Mouse (Mus musculus) urinary bladder, postnatal 4 days (tissue): ENCODE measurements around the gene Mcidas.

Source experiments
- DNase-seq, 2 experiments: peaks; one replicate each; pipeline ENCODE4 v3.0.0; 2021 to 2022; ENCODE audit warnings: low spot score in 2 of 2

The Mcidas gene

GRCm38 (mm10) chr13:112993531-112994152, at the start of gene Mcidas:
Gene Mcidas (plus strand): TSS chr13:112993845.
- DNase-seq = no peak

DNA sequence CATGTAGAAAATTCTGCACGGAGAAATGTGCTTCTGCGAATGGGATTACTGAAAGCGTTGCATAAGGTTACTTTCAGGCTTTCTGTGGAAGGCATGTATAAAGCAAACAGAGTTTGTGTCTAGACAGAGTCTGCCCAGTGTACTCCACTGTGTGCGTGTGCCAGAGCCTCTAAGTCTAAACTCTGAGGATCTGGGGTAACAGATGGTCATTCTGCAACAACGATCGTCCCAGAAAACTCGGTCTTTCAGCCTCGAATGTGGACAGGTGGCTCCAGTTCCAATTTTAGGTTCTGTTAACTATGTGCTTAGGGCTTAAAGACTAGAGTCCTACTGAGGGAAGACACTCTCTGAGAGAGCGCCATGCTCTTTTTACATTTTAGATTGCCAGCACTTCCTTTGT, 48.3 kb upstream of the Mcidas start:
- DNase-seq = no peak

GRCm38 (mm10) chr13:112945900-112946299, 47.7 kb upstream of the Mcidas start:
- no peak for DNase-seq

DNA sequence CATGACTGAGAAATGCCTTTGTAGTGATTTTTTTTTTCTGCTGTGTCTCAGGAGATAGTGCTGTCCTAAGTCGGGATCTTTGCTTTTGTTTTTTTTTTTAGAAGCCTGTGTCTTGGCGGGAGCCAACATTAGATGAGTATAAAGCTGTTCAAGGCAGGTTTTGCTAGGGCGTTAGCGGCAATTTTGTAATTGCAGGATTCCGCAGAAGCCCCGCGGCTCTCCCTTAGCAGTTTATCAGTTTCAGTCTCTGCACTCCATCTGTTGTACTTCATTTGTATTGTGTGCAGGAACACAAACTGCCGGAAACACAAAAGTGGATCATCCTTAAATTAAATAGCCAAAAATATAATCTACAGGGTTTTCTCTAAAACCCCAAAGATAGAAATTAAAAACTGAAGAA, 39.6 kb upstream of the Mcidas start:
- no peak for DNase-seq

DNA sequence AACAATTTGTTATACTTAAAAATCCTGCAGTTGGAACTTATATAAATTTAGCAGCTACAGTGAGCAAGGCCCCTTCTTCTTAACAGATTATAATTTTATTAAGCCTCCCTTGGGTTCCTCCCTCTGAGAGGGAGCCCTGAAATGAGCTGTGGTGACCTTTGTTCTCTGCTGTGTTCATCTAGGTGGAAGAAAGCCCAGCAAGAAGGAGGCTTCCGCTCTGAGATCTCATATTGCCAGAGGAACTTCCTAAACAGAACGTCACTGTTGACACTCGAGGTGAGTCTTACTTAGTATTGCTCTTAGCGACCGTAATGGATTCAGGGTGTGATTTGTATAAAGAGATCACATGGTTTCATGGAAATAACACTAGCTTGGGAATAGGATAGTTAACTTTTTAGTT, 30.6 kb upstream of the Mcidas start:
- no peak for DNase-seq

- DNase-seq = no peak
Measured at GRCm38 (mm10) chr13:112964421-112964820, 29.2 kb upstream of the Mcidas start.

DNA sequence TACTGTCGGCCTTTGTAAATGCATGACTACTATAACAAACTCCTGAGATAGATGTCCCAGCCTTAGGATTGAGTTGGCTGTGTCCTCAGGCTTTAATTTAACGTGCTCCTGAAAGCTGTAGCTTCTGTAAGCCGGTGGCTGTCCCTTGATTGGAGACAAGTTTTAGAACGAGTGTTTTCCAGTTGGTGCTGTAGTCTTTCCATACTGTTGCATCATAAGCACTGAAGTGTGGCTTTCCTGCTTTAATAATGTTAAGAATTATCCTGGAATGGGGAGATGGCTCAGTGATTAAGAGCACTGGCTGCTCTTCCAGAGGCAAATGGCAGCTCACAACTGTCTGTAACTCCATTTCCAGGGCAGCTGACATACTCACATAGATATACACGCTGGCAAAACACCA, 26.4 kb upstream of the Mcidas start:
- no peak for DNase-seq

GRCm38 (mm10) chr13:112976720-112977119, 16.9 kb upstream of the Mcidas start:
- DNase-seq = no peak

DNA sequence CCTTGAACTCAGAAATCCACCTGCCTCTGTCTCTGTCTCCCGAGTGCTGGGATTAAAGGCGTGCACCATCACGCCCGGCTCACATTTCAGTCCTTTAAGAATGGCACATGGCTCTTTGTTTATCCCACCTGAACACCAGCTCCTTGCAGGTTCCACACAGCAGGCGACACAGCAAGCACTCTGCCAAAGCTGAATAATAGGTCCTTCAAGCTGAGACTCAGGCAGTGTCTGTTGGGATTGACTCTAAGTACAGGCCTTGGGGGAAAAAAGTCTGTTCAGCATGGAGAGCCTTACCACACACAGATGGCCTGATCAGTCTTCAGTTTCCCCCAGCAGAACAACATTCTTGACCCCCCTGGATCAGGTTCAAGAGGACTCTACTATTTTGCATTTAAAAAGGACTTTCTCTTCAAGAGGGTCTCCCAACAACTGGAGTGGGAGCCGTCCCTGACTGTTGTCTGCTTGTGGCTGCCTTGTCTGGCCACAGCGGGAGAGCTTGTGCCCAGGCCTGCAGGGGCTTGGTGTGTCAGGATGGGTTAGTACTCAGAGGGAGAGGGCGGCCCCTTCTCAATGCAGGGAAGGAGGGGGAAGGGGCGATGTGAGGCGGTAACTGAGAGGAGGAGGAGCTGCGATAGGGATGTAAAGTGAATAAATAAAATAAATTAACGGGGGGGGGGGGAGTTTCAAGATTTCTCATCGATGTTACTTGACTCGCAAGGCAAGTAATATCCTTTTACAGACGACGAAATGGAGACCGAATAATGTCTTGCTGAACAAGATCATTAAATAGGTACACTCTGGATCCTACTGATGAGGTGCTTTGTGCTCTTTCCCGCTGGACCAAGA, 7.8 kb upstream of the Mcidas start:
- no peak for DNase-seq

DNA sequence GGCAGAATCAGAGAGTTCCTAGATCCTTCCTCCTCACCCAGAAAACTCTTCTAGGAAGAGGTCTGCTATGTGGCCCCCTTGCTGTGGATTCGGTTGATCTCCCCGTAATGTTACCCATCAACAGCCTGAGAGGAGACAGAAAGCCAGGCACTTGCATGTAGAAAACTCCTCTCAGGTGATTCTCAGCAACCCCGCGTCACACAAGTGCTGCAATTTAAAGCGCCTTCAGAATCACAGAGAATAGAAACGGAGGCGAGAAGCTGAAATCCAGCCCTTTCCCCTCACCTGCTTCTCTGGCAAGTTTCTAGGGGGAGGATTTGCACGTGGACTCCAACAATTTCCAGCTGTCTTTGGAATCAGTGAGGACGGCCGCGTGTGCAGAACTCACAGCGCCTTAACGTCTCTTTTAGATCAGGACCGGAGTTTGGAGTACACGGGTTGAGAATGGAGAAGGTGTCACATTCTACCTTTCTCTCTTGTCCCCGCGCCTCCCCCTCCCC, 7.1 kb upstream of the Mcidas start:
- no peak for DNase-seq

DNA sequence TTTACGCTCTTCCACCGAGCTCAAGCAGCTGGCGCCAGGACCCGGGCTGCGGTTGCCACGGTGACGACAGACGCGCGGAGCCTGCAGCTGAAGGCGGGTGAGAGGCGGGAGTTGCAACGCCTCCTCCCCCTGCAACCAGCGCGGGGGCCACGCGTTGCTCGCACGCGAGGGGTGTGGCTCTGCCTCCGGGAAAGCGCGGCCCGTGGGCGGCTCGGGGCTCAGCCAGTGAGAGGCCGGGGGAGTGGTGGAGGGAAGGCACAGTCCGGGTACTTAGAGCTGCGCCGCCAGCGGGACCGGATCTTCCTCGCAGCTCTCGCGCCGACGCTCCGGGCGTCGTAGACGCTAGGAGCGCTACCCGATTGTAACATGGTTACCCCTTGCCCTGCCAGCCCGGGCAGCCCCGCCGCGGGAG, 6.1 kb upstream of the Mcidas start, which contains the start of gene Ccno:
Gene Ccno, plus strand, starts transcription at position 271 of the 412 bp plus-strand sequence.
- peak; percentile 94 to 95 for DNase-seq

GRCm38 (mm10) chr13:112987991-112988390, 5.7 kb upstream of the Mcidas start:
- DNase-seq = no peak

DNA sequence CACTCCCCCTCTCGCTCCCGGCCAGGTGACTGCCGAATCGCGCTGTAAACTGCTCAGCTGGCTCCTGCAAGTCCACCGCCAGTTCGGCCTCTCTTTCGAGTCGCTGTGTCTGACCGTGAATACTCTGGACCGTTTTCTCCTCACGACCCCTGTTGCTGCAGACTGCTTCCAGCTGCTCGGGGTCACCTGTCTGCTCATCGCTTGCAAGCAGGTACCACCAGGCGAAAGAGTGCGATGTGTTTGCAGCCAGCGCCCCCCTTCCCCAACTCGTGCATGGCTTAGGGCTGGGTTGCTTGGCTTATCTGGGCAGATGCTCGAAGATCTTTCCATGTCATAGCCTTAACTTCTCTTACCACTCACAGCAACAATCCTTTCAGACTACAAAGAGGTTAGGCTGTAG, 4.8 kb upstream of the Mcidas start:
- DNase-seq = no peak

- no peak for DNase-seq
Measured at GRCm38 (mm10) chr13:112989541-112989940, 4.1 kb upstream of the Mcidas start.

DNA sequence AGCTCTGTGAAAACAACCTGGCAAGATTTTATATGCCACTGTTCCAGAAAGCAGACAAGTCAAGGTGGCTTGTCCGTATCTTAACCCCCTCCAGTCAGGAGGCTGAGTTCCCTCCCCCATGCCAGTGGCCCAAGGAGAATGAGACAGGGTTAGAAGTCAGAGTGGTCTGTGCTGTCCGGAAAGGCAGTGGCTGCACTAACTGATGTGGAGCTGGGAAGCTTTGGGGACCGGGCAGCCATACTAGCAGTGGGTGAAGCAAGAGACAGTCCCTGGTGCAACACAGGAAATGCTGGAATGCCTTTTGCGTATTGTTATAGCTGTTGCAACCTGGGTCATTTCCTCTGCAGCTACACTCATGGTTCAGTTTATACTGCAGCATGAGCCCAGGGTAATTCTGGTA, 3.3 kb upstream of the Mcidas start:
- DNase-seq = no peak

DNA sequence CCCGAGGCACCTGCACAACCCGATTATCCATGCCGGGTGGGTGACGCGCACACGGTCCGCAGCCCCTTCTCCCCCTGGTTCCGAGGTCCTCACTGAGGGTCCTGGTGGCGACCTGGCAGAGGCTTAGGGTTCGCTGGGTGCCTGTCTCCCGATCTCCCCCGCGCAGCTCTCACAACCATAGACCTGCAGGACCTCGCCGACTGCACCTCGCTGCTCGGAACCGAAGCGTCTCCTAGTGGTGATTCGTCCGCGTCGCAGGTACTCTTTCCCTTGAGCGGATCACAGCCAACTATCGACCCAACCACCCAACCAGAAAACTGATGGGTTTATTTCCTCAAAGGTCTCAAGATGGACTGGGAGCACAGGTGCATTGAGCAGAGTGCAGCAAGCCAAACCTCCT, 546 bp downstream of the Mcidas start:
- no peak for DNase-seq

- DNase-seq = no peak
Measured at GRCm38 (mm10) chr13:112996407-112996806, 2.8 kb downstream of the Mcidas start.

DNA sequence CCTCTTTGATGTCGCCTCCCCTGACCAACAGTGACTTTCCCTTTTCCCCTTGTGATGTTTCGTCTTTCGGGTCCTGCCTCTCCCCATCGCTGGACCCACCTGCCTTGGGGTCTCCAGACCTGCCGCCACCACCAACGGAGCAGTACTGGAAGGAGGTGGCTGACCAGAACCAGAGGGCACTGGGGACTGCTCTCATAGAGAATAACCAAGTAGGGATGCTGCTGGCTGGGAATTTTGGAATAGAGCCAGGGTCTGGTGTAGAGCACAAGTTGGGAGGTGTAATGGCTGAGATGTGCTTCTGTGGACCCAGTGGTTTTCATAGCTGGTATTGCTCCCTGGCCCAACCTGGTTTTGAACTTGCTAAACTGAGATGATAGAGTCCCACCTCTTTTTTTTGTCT, 3.7 kb downstream of the Mcidas start:
- no peak for DNase-seq

- DNase-seq = no peak
Measured at GRCm38 (mm10) chr13:112998427-112999201, 5.0 kb downstream of the Mcidas start.

- no peak for DNase-seq
Measured at GRCm38 (mm10) chr13:113000090-113000489, 6.4 kb downstream of the Mcidas start.

DNA sequence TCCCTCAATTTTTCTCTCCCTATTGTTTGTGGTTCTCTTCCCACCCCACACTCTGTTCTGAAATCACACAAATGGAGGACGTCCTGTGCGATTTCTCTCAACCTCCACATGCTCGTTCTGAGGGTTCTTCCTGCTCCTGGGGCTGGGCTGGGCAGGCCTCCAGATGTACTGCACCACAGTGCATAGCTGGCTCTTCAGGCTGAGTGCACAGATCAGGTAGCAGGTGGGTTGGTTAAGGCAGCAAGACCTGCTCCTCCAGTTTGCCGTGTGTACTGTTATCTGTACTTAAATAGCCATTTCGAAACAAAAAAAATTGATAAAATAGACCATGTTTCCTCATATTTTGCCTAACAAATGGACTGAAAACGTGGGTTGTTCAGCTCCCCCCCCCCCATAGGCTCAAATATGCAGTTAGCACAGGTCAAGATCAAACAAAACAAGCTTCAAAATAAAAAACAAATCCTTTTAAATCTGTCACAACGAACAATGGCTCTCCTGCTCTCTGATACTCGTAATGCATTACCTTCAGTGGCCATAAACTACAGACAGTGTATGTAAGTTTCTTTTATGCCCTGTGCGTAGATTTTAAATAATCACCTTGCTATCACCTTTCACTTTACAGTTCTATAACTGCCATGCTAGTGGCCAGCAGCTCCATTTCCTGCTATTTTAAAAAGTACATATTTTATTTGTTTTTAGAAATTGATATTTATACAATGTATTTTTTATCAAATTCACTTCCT, 7.1 kb downstream of the Mcidas start:
- DNase-seq = no peak

GRCm38 (mm10) chr13:113012683-113013082, 19.0 kb downstream of the Mcidas start:
- DNase-seq = no peak
